Mouse (Mus musculus) C2C12 (cell line): Measurements from ENCODE around the gene Txndc15.

Experiments
- CEBPB ChIP-seq: IDR thresholded peaks from one replicate; pipeline ENCODE4 v1.6.1; 2011; ENCODE audit warnings: low read depth, mild to moderate bottlenecking, control low read depth, moderate library complexity
- CTCF ChIP-seq: IDR thresholded peaks from one replicate; pipeline ENCODE4 v1.5.1; 2011; ENCODE audit not compliant: control insufficient read depth, insufficient read depth, insufficient read length

DNA sequence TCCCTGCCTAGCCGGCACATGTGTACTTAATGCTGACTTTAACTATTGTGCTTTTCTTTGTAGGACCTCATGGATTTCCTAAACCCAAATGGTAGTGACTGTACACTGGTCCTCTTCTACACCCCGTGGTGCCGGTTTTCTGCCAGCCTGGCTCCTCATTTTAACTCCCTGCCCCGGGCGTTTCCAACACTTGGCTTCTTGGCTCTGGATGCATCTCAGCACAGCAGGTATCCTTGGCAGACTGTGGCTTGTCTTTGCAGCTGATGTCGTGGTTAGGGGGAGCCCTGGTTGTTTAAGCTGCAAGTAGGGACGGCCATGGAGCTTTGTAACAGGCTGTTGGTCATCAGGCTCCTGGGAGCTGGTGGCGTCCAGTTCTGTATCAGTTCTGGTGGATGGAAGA is 7.1 kb downstream of the Txndc15 start:
- no peak for TF ChIP-seq CTCF
- no peak for TF ChIP-seq CEBPB
